Mouse (Mus musculus) ovary, adult 18-20 months (tissue): ENCODE measurements at regions not wholly inside any gene's neighbourhood (a gene's known extent, or its start where the extent isn't known, plus 50 kb on each side); places are given as distances from the start of the nearest gene placed in this dataset.

Experiments
- DNase-seq: peaks from one replicate; pipeline ENCODE4 v3.0.0; 2022; ENCODE audit warnings: low spot score, mixed read lengths

- DNase-seq: no peak
Observed at GRCm38 (mm10) chrX:99340223-99340622, 130.8 kb downstream of the Pja1 start.

- DNase-seq: no peak
Observed at GRCm38 (mm10) chrX:99339081-99339876, 131.8 kb downstream of the Pja1 start.

- DNase-seq: no peak
Observed at GRCm38 (mm10) chrX:99336616-99337553, 134.2 kb downstream of the Pja1 start.

GRCm38 (mm10) chrX:99335886-99336589, 135.0 kb downstream of the Pja1 start:
- DNase-seq: no peak

GRCm38 (mm10) chrX:99332457-99332770, 138.7 kb downstream of the Pja1 start:
- DNase-seq: no peak

GRCm38 (mm10) chrX:99331764-99332456, 139.2 kb downstream of the Pja1 start:
- DNase-seq: no peak

- DNase-seq: no peak
Observed at GRCm38 (mm10) chrX:99330386-99330785, 140.7 kb downstream of the Pja1 start.

GRCm38 (mm10) chrX:99328576-99328975, 142.5 kb downstream of the Pja1 start:
- no peak for DNase-seq

- peak; percentile 72 for DNase-seq
Observed at GRCm38 (mm10) chrX:99326167-99326566, 144.9 kb downstream of the Pja1 start.

- DNase-seq: peak; percentile 48
Observed at GRCm38 (mm10) chrX:99325460-99325859, 145.6 kb downstream of the Pja1 start.

- DNase-seq: no peak
Observed at GRCm38 (mm10) chrX:99324546-99325170, 146.4 kb downstream of the Pja1 start.

GRCm38 (mm10) chrX:99319791-99320190, 151.3 kb downstream of the Pja1 start:
- DNase-seq: no peak

GRCm38 (mm10) chrX:99319163-99319562, 151.9 kb downstream of the Pja1 start:
- DNase-seq: no peak

- DNase-seq: no peak
Observed at GRCm38 (mm10) chrX:99318141-99318540, 152.9 kb downstream of the Pja1 start.

GRCm38 (mm10) chrX:99317736-99318135, 153.3 kb downstream of the Pja1 start:
- no peak for DNase-seq

- DNase-seq: no peak
Observed at GRCm38 (mm10) chrX:99316410-99317056, 154.5 kb downstream of the Pja1 start.

GRCm38 (mm10) chrX:99299110-99299509, 163.2 kb downstream of the Efnb1 start:
- DNase-seq: no peak

GRCm38 (mm10) chrX:99294726-99295125, 158.8 kb downstream of the Efnb1 start:
- DNase-seq: no peak

- no peak for DNase-seq
Observed at GRCm38 (mm10) chrX:99293967-99294366, 158.0 kb downstream of the Efnb1 start.

GRCm38 (mm10) chrX:99292758-99293157, 156.8 kb downstream of the Efnb1 start:
- DNase-seq: no peak

GRCm38 (mm10) chrX:99291965-99292364, 156.0 kb downstream of the Efnb1 start:
- DNase-seq: no peak
